Mouse (Mus musculus) T-helper 17 cell (primary cell): ENCODE measurements at regions not wholly inside any gene's neighbourhood (a gene's known extent, or its start where the extent isn't known, plus 50 kb on each side); places are given as distances from the start of the nearest gene placed in this dataset.
"Not testable (repeated sequence)": the region's sequence is repeated elsewhere in the genome, so short reads cannot be mapped to it uniquely, and the experiment has no call there.

ENCODE experiments used
- in situ Hi-C, 2 experiments: fragments of 300-600 bp; cut with MboI, MseI; formaldehyde crosslinking; loops; 1 replicate in 1 of 2; 2 replicates in 1 of 2; pipeline ENCODE4 v1.15.1; 2025; ENCODE audit warnings: high pct_unique_total_duplicates in 2 of 2

DNA sequence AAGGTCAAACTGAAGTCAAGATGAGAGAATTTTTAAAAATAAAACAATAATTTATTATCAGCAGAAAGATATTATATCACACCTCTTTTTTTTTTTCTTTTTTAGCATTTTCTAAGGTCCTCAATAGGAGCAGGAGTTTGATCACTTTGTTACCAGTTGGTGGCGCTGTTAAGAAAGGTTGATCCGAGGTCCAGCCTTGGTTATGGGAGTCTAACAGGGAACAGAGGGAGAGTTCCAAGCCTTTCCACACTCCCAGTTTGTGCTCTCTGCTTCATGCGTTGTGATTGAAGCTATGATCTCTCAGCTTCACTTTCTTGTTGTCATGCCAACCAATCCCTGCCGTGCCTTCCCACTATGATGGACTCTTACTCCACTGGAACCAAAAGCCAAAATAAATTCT lies 83.8 kb downstream of the Fam174a start:
- in situ Hi-C loops, result no loop called here

DNA sequence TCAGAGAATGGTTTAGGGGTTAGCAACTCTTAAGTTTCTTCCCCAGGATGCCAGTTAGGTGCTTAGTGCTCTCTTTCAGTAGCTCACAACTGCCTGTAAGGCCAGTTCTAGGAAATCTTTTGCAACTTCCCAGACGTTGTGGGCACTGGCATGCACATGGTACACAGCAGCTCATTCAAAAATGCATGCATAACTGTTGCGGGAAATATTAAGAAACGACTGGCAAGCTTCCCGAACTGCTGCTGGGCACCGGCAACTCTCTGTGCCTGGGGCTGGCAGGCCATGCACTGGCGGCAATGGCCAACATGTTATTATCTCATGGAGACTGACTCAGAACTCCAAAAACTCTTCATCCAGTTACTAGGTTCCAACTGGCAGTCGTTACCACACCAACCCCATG lies 86.3 kb downstream of the Fam174a start:
- in situ Hi-C loops, result no loop called here

- in situ Hi-C loops, result no loop called here
Observed at GRCm38 (mm10) chr1:95422253-95422652, 108.8 kb downstream of the Fam174a start.

- in situ Hi-C loops, result no loop called here
Observed at GRCm38 (mm10) chr1:95425420-95425819, 112.0 kb downstream of the Fam174a start.

GRCm38 (mm10) chr1:95437155-95437554 lies 123.7 kb downstream of the Fam174a start:
- in situ Hi-C loops, result no loop called here

DNA sequence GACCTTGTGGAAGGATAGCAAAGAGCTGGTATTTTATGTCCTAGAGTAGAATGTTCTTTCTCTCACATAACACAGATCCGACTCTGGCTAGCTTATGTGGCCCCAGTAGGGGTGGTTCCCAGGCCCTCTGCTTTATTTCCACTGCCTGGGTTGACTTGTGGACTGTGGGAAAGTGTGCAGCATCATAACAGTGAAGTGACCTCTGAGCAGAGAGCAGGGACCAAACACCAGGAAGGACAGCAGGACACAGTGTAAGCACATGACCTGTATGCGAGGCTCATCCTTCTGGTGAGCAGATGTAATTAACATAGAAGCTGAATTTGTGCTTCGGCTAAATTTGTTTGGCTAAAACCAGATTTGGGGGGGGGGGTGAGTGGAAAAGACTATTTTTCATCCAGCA lies 132.1 kb downstream of the Fam174a start:
- in situ Hi-C loops, result no loop called here

- in situ Hi-C loops, result no loop called here
Observed at GRCm38 (mm10) chr1:95448962-95449558, 135.6 kb downstream of the Fam174a start.

GRCm38 (mm10) chr1:95450920-95451332 lies 137.5 kb downstream of the Fam174a start:
- in situ Hi-C loops, result no loop called here

- in situ Hi-C loops, result not testable (repeated sequence)
Observed at GRCm38 (mm10) chr1:95451755-95452154, 138.3 kb downstream of the Fam174a start.

GRCm38 (mm10) chr1:95454246-95454645 lies 140.8 kb downstream of the Fam174a start:
- in situ Hi-C loops, result no loop called here

GRCm38 (mm10) chr1:95459355-95459754 lies 145.9 kb downstream of the Fam174a start:
- in situ Hi-C loops, result no loop called here

DNA sequence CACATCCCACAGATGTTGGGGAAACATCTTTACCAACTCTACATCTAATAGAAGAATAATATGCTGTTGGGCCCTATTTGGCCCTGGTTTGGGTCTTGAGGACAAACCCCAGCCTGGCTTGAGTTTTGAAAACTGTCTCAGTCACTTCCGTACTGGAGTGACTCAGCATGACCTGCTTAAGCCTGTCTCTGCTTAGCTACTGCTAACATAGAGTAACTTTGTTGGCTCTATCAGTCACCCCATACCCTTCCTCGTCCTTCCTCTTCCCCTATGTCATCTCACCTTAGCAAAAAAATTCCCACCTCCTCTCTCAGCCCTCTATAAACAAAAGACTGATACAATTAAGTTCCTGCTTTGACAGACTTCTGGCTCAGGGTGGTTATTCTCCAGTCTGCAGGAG lies 154.7 kb downstream of the Fam174a start:
- in situ Hi-C loops, result loop anchor here in 1 of 2 experiments (10.0 kb wide), 1 partner anchor 83 kb away; no protein-coding TSS in a partner anchor

GRCm38 (mm10) chr1:95468772-95469171 lies 155.3 kb downstream of the Fam174a start:
- in situ Hi-C loops, result loop anchor here in 1 of 2 experiments (10.0 kb wide), 1 partner anchor 84 kb away; no protein-coding TSS in a partner anchor

- in situ Hi-C loops, result loop anchor here in 1 of 2 experiments (5.0 to 10.0 kb wide), 2 partner anchors 192 to 1226 kb away; no protein-coding TSS in a partner anchor
Observed at GRCm38 (mm10) chr1:95470491-95470890, 157.1 kb downstream of the Fam174a start.

GRCm38 (mm10) chr1:95493004-95493403 lies 174.4 kb downstream of the St8sia4 start:
- in situ Hi-C loops, result no loop called here

DNA sequence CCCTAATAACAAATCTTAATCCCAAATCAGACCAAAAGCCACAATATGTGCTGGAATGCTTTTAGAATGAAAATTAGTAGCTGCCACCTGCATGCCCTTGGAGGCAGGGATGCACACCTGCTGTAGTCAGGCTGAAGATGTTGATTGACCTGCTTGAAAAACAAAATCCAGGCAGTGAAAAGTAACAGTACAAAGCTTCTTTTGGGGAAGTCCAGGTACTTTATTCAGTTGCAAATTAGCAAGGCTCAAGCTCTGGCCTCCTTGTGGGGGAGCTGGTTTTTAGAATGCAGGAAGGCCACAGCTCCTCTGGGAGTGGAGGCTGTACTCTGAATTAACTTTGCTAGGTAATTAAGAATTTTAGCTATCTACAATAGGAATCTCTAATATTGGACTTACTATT lies 166.7 kb downstream of the St8sia4 start:
- in situ Hi-C loops, result not testable (repeated sequence)

GRCm38 (mm10) chr1:95508718-95509117 lies 158.7 kb downstream of the St8sia4 start:
- in situ Hi-C loops, result no loop called here

DNA sequence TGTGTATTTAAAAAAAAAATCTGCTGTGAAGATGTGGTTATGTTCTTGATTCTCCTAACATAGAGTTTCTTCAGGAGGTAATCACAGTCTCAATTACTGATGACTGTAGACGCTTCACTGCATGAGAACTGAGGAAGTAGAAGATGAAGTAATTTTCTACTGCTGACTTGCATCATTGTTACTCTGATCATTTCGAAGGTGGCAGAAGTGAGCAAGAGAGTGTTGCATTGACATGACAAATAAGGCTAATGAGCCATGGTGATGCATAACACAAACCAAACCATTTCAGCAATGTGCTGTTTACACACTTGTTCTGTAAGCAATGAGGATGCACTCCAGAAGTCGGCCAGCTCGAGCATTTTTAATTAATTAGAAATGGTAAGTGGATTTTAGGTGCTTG lies 138.6 kb downstream of the St8sia4 start:
- in situ Hi-C loops, result no loop called here

GRCm38 (mm10) chr1:95531017-95531416 lies 136.4 kb downstream of the St8sia4 start:
- in situ Hi-C loops, result loop anchor here in 1 of 2 experiments (10.0 kb wide), 1 partner anchor 1506 kb away; the partner anchor contains the start of gene Neu4
